Mouse (Mus musculus) inflammation-experienced regulatory T-cells, adult 6 months (primary cell): ENCODE measurements around the gene Cdc42. TPM values are rescaled to one million over a fixed set of nuclear protein-coding genes. Genes with fewer than 3 reads are reported as not detected.

Experiments
- ATAC-seq: one replicate; pipeline ENCODE4 v1.8.0; 2017
- polyA plus RNA-seq, 3 experiments: library from polyadenylated mRNA; unstranded; fragments of 100-300 nt; shearing (Covaris generic); gene quantifications; one replicate each; pipeline ENCODE4 v1.2.1; 2017

Cdc42 gene
- 1,000 to 10,000 TPM in 1 of 3 experiments, 100 to 1,000 TPM in 2; 615 to 1,059 (median 624) TPM for polyA plus RNA-seq

GRCm38 (mm10) chr4:137357517-137358254 is at the start of gene Cdc42:
Gene Cdc42 (minus strand): TSS chr4:137357720.
- ATAC-seq: peak; percentile 89

DNA sequence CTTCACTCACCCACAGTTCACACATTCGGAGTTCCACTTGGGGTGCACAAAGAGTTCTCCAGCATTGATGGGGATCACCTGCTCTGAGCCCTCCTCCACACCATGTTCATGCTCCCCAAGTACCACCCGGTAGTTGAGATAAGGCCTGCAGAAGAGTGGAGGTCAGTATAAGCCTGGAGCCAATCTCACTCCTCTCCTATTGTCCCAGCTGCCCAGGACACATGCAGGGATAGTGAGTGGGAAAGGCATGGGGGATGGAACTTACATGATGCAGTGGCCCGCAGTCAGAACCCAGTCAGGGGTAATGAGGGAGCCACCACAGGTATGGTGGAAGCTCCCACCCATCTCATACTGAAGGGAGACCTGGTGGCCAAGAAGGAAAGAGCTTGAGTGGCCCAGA is 48.1 kb upstream of the Cdc42 start:
- ATAC-seq: no peak

DNA sequence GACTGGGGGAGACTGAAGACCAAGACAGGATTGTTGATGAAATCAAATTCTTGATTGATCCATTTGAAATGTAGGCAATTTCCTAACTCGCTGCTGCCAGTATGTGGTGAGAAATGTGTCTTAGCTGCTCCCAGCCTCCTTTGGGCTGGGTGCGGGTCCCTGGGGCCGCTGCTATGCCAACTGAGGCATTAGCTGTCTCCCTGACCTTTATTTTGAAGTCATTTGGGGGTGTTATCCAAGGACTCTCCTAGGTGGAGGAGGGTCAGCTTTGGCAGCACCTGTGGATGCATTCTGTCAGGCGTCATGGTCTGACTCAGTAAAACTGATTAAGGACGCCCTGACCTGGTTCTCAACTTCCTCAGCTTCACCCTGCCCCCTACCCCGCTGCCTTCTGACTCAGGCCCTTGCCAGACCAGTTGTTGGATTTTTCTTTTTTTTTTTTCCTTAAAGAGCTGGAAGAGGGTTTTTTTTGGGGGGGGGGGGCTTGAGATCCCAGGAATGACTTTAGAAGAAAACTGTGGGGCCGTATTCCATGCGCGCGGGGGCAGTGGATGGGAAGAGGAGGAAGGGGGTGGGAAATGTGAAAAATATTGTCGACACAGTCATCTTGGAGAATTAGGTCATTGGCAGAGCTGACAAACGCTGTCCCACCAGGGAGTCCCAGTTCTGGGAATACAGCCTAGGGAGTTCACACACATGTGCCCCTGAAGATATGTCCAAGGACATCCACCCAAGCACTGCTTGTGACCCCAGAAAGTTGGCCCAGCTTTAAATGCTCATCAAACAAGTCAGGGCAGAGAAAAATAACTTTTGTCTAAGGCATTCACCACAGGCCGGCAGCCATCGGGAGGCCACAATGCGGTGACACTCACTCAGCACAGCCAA is 39.4 kb upstream of the Cdc42 start:
- ATAC-seq: no peak

DNA sequence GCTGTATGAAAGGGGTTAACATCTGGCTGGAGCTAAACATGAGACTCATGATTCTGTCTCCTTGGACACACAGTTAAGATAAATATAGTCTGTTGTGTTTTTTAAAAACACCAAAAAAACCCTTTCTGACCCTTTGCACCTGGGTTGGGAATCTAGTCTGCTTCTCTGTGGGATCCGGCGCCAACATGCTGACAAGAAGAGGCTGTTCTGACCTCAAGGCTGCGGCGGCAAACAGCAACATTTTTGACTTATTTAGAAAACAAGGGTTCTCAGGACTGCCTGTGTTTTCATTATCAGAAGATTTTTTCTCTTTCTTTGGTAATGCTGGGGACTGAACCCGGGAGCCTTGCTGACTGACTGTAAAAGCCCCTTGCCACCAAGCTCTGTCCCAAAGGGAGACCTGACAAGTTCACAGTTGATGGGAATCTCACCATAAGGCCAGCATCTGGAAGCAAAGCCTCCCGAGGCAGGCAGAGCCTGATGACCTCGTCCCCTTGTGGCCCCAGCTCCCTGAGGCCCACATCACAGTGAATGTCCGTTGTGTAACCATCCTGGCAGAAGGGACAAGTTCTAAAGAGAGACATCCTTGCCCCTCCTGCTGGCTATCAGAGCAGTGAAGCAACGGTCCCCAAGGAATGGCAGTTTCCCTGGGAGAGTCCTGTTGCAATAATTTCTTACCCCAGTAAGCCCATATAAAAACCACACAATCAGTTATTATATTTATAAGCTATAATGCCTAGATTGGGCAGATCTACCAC is 36.0 kb upstream of the Cdc42 start:
- ATAC-seq: no peak

DNA sequence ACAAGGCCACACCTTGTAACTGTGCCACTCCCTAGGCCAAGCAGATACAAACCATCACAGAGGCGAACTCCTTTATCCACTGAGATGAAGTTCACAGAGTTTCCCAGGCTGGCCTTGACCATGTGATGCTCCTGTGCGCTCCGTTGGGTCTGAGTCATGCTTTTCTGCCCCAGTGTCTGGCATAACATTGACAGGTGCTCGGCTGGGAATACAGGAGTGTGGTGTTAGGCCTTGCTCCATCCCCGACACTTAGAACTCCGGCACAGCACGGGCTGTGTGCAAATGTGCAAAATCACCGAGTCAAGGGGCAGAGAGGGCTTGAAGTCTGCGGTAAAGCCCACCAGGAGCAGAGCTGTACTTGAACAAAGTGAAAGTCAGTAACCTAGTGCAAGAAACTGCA is 35.4 kb upstream of the Cdc42 start:
- ATAC-seq: no peak

- no peak for ATAC-seq
These were observed 33.8 kb upstream of the Cdc42 start for GRCm38 (mm10) chr4:137391287-137391686.

DNA sequence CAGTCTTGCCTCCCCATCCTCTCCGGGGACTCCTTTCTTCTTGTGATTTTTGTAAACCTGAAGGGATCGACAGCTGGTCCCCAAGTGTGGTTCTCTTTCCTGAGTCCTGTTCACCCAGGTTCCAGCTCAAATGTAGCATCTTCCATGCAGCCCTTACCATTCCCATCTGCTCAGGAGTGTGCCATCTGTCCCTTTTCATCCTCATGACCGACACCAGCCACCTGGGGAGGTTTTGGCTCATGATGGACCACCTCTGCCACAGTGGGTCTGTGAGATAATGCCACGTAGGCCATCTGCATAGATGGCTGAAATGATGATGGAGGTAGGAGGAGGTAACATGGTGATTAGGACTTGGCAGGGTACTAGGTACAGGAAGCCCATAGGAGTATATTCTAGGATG is 32.7 kb upstream of the Cdc42 start:
- no peak for ATAC-seq

GRCm38 (mm10) chr4:137388983-137389382 is 31.5 kb upstream of the Cdc42 start:
- peak; percentile 6 for ATAC-seq

GRCm38 (mm10) chr4:137388059-137388794 is 30.7 kb upstream of the Cdc42 start:
- peak; percentile 87 for ATAC-seq

DNA sequence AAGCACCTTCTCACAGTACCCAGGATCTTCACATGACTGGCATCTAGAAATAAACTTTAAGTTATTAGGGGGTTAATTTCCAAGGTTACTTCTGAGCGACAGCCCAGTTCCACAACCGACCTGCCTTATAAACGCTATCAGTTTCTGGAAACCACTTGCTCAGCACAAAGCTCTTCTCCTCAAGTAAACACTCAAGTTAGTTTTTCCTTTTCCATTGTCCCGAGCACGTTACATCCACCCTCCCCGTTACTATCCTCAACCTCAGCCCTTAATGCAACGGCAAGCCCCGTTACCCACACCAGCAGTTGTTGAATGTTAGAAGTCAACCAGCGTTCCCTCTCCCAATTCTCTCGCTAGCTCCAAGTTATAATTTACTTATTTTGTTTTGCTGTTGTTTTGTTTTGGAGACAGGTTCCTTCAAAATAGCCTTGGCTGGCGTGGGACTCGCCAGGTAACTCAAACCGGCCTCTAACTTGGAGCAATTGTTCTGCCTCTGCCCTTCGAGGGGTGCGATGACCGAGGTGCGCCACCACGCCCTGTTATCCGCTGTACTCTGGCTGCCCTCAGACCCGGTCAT is 30.1 kb upstream of the Cdc42 start:
- ATAC-seq: peak; percentile 6

- no peak for ATAC-seq
These were observed 23.4 kb upstream of the Cdc42 start for GRCm38 (mm10) chr4:137380702-137381605.

DNA sequence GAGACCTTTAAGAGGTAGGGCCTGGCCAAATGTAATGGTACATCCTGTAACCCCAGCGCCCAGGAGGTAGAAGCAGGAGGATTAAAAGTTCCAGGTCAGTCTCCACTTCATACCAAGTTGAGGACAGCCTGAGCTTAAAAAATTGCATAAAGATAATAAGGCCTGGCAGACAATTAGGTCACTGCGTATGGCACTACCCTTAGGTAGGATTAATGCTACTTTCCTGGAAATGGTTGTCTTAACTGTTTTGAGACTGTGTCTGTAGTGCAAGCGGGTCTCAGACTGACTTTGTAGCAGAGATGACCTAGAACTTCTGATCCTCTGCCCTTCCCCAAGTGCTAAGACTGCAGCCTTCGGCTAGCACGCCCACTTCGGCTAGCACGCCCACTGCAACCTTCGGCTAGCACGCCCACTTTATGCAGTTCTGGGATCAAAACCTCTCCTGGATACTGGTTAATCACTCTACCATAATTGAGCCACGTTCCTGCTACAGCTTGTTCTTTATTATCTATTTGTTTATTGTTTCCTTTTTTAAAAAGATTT is 22.3 kb upstream of the Cdc42 start:
- ATAC-seq: no peak

DNA sequence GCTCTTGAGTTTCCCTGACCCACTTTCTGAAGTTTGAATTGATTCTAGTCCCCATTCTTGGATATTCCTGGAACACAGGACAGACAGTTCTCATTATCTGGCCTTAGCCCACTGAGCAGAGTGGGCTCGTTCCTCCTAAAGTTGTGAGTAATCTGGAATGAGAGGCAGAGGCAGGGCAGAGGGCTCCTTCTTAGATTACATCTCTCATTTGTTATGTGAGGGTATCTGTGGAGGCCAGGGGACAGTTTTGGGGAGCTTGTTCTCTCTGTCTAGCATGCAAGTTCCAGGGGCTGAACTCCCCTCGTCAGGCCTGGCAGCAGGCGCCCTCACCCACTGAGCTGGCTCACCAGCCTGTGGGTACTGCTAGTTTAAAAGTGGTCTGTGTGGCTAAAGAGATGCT is 21.6 kb upstream of the Cdc42 start:
- no peak for ATAC-seq

GRCm38 (mm10) chr4:137377526-137378304 is 20.2 kb upstream of the Cdc42 start:
- no peak for ATAC-seq

GRCm38 (mm10) chr4:137376778-137377177 is 19.3 kb upstream of the Cdc42 start:
- ATAC-seq: no peak

DNA sequence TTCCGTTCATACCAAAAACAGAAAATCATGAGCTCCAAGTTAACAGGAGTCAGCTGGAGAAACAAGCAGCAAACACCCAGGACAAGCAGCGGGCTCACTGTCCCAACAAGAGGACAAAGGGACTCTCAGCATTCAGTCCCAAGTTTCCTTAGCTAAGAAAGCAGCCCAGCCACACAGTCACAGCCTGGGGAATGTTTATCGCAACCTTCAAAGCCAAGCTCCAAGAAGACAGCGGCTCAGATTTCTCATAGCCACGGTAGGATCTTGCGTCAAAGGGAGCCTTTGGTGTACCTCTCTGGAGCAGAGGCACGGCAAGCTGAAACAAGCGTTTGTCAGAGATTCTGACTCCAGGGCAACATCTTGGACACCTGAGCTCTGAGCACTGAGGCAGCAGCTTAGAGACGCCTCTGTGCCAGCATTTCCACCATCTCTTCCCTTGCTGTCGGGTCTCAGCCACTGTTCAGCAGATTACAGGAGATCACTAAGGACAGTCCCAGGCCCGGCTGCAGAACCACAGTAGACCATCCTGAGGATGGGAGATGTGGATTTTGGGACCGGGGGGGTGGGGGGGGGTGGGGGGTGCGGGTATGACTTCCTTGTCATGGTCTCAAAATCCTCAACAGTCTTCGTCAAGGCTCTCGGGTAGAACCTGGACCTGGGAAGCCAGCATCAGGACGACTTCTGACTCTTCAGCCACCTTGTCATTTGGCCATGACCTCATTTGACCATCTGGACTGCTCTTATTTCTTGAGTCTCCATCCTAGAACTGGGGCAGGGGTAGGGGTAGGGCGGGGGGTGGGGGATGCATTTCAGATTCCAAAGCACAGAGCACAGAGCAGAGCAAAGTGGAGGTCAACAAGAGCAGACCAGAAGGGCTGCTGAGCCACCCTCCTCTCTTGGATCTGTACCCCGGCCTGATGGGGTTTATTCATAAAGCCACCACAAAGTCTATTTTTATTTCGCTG is 18.1 kb upstream of the Cdc42 start:
- ATAC-seq: no peak

- ATAC-seq: no peak
These were observed 16.2 kb upstream of the Cdc42 start for GRCm38 (mm10) chr4:137373711-137374110.
